Mouse (Mus musculus): ENCODE data around the gene Jade3. TPM values are rescaled to one million over a fixed set of nuclear protein-coding genes. Genes with fewer than 3 reads are reported as not detected.

The Jade3 gene
- polyA plus RNA-seq, 1 experiment = 51.8 TPM

DNA sequence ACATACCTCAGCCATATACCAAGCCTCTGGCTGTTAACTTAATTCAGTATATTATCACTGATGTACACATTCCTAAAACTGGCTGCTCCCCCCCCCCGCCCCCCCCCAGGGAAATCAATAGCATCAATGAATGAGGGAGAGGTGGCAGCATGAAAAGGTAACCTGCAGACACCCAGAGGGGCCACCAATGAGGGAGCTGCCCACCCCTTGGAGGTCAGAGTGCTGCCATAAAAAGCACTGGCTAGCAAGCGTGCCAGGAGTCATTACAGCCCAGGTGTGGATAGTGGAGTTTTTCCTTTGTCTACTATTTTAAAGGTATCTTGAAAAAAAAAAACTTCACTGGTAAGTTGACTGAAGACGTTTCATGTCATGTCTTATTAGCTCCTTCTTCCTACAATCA is 124.0 kb downstream of the Jade3 start, which contains the start of gene Rgn:
TSS of gene Rgn (plus strand) at position 256 of the 400 bp plus-strand sequence.
- H3K27me3 ChIP-seq (ENCODE audit: control insufficient read depth, insufficient read depth, low read length, poor library complexity, severe bottlenecking) = no peaks in the 10 kb centered on the region
- TF ChIP-seq CTCF (IDR thresholded peaks at IDR 0.05; ENCODE audit: low read depth, low read length) = no peak
- no peak for TF ChIP-seq POLR2A (IDR thresholded peaks at IDR 0.05; ENCODE audit: insufficient read depth, low read length)
- no peak for TF ChIP-seq EP300 (IDR thresholded peaks at IDR 0.05; ENCODE audit: insufficient read depth, low read depth, low read length)
- no peak within 1 kb of the TSS for H3K27ac ChIP-seq (ENCODE audit: insufficient read depth, low read length)
- no peak within 1 kb of the TSS for H3K4me3 ChIP-seq (ENCODE audit: low read depth, low read length)
- no peaks in the 10 kb centered on the region for H3K4me1 ChIP-seq (ENCODE audit: control insufficient read depth, insufficient read depth, low read length)
- H3K9ac ChIP-seq (ENCODE audit: low read depth, poor library complexity, severe bottlenecking) = no peak within 1 kb of the TSS
- no peaks in the 10 kb centered on the region for H3K9me3 ChIP-seq (replicated peaks; ENCODE audit: control insufficient read depth, insufficient read depth, low read length, poor library complexity, severe bottlenecking)
- H3K36me3 ChIP-seq (ENCODE audit: control insufficient read depth, insufficient read depth, low read length, poor library complexity, severe bottlenecking) = no peaks in the 10 kb centered on the region

GRCm38 (mm10) chrX:20552199-20552598 is 126.7 kb downstream of the Jade3 start:
- TF ChIP-seq EP300 (IDR thresholded peaks at IDR 0.05; ENCODE audit: insufficient read depth, low read depth, low read length) (no peak), CTCF (IDR thresholded peaks at IDR 0.05; ENCODE audit: low read depth, low read length) (no peak), POLR2A (IDR thresholded peaks at IDR 0.05; ENCODE audit: insufficient read depth, low read length) (no peak)
- Histone ChIP-seq H3K4me3 (ENCODE audit: low read depth, low read length) (no peak overlapping the region), H3K9ac (ENCODE audit: low read depth, poor library complexity, severe bottlenecking) (no peak overlapping the region), H3K36me3 (ENCODE audit: control insufficient read depth, insufficient read depth, low read length, poor library complexity, severe bottlenecking) (no peaks in the 10 kb centered on the region), H3K27me3 (ENCODE audit: control insufficient read depth, insufficient read depth, low read length, poor library complexity, severe bottlenecking) (no peaks in the 10 kb centered on the region), H3K27ac (ENCODE audit: insufficient read depth, low read length) (no peak overlapping the region), H3K9me3 (replicated peaks; ENCODE audit: control insufficient read depth, insufficient read depth, low read length, poor library complexity, severe bottlenecking) (no peaks in the 10 kb centered on the region), H3K4me1 (ENCODE audit: control insufficient read depth, insufficient read depth, low read length) (no peaks in the 10 kb centered on the region)

DNA sequence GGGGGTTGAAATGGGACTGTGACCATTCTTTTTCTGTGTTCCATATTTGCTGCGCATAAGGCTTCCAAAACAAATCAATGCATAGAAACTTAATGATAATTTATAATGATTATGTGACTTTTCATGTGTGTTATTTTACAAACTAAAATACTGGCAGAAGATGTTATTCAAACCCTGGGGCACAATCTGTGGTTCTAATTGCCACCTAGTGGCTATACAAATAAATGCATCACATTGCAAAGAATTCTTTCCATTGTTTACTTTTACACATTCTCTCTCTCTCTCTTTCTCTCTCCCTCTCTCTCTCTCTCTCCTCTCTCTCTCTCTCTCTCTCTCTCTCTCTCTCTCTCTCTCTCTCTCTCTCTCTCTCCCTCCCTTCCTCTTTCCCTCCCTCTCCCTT is 136.4 kb downstream of the Jade3 start:
- Histone ChIP-seq H3K9ac (ENCODE audit: low read depth, poor library complexity, severe bottlenecking) (no peak overlapping the region), H3K4me1 (ENCODE audit: control insufficient read depth, insufficient read depth, low read length) (no peaks in the 10 kb centered on the region), H3K4me3 (ENCODE audit: low read depth, low read length) (no peak overlapping the region), H3K36me3 (ENCODE audit: control insufficient read depth, insufficient read depth, low read length, poor library complexity, severe bottlenecking) (no peaks in the 10 kb centered on the region), H3K9me3 (replicated peaks; ENCODE audit: control insufficient read depth, insufficient read depth, low read length, poor library complexity, severe bottlenecking) (no peaks in the 10 kb centered on the region), H3K27me3 (ENCODE audit: control insufficient read depth, insufficient read depth, low read length, poor library complexity, severe bottlenecking) (no peaks in the 10 kb centered on the region), H3K27ac (ENCODE audit: insufficient read depth, low read length) (no peak overlapping the region)
- no peak for TF ChIP-seq EP300 (IDR thresholded peaks at IDR 0.05; ENCODE audit: insufficient read depth, low read depth, low read length)
- no peak for TF ChIP-seq POLR2A (IDR thresholded peaks at IDR 0.05; ENCODE audit: insufficient read depth, low read length)
- TF ChIP-seq CTCF (IDR thresholded peaks at IDR 0.05; ENCODE audit: low read depth, low read length) = no peak

DNA sequence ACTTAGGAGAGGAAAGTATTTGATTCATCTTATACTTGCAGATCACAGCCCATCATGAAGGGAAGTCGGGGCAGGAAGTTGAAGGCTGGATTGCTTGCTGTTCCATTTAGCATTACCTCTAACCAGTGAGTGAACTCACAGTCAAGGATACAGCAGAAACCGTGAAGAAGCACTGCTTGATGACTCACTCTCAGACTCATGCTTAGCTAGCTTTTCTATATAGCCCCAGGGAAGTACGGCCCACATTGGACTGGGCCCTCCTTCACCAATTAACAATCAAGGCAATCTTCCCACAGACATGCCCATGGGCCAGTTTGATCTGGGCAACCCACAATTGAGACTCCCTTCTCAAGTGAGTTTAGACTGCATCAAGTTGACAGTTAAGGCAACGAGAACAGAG is 138.5 kb downstream of the Jade3 start:
- no peak for TF ChIP-seq CTCF (IDR thresholded peaks at IDR 0.05; ENCODE audit: low read depth, low read length)
- TF ChIP-seq EP300 (IDR thresholded peaks at IDR 0.05; ENCODE audit: insufficient read depth, low read depth, low read length) = no peak
- TF ChIP-seq POLR2A (IDR thresholded peaks at IDR 0.05; ENCODE audit: insufficient read depth, low read length) = no peak
- Histone ChIP-seq H3K4me1 (ENCODE audit: control insufficient read depth, insufficient read depth, low read length) (no peaks in the 10 kb centered on the region), H3K27me3 (ENCODE audit: control insufficient read depth, insufficient read depth, low read length, poor library complexity, severe bottlenecking) (no peaks in the 10 kb centered on the region), H3K9ac (ENCODE audit: low read depth, poor library complexity, severe bottlenecking) (no peak overlapping the region), H3K36me3 (ENCODE audit: control insufficient read depth, insufficient read depth, low read length, poor library complexity, severe bottlenecking) (no peaks in the 10 kb centered on the region), H3K4me3 (ENCODE audit: low read depth, low read length) (no peak overlapping the region), H3K9me3 (replicated peaks; ENCODE audit: control insufficient read depth, insufficient read depth, low read length, poor library complexity, severe bottlenecking) (no peaks in the 10 kb centered on the region), H3K27ac (ENCODE audit: insufficient read depth, low read length) (no peak overlapping the region)

Other genes with a start within 250 kb of the Jade3 start
- gene Slc9a7, start 133.9 kb upstream of the Jade3 start, polyA plus RNA-seq (2011; ENCODE audit: insufficient read depth, insufficient read length, low read depth, missing spikeins) = 1.6 and 1.9 TPM in 2 replicates
- 36.2 and 43.9 TPM in 2 replicates for gene Rp2, start 61.2 kb upstream of the Jade3 start, polyA plus RNA-seq (2011; ENCODE audit: insufficient read depth, insufficient read length, low read depth, missing spikeins)
- gene Rgn, start 124.1 kb downstream of the Jade3 start, polyA plus RNA-seq (2011; ENCODE audit: insufficient read depth, insufficient read length, low read depth, missing spikeins) = not detected in 2 replicates
- 40.5 and 41.4 TPM in 2 replicates for gene Rbm10, start 191.8 kb downstream of the Jade3 start, polyA plus RNA-seq (2011; ENCODE audit: insufficient read depth, insufficient read length, low read depth, missing spikeins)
- 110 and 121 TPM in 2 replicates for gene Ndufb11, start 191.9 kb downstream of the Jade3 start, polyA plus RNA-seq (2011; ENCODE audit: insufficient read depth, insufficient read length, low read depth, missing spikeins)
- gene Uba1, start 232.6 kb downstream of the Jade3 start, polyA plus RNA-seq (2011; ENCODE audit: insufficient read depth, insufficient read length, low read depth, missing spikeins) = 387 and 391 TPM in 2 replicates

Measured in ES-Bruce4 (cell line).